Mouse (Mus musculus): ENCODE data around the gene Ypel4. TPM values are rescaled to one million over a fixed set of nuclear protein-coding genes. Genes with fewer than 3 reads are reported as not detected.

Gene Ypel4
- total RNA-seq, 2 experiments from 2014 or later, result 79.7 to 82.7 TPM

- DNase-seq, result no peak
Observed at GRCm38 (mm10) chr2:84761840-84762239, 28.0 kb downstream of the Ypel4 start.

DNA sequence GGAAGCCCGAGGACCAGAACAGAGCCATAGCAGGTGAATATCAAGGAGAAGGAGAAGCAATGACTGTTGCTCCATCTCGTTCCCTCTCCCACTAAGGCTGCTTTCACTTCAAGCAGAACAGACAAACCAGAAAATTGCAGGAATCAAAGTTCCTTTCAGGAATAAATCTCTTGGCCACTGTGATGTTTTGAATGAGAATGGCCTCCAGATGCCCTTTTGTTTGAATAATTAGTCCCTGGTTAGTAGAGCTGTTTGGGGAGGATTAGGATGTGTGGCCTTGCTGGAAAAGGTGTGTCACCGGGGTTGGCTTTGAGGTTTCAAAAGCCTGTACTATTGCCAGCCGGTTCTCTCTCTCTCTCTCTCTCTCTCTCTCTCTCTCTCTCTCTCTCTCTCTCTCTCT is 28.4 kb downstream of the Ypel4 start:
- DNase-seq, result no peak

- DNase-seq, result no peak
Observed at GRCm38 (mm10) chr2:84762818-84763217, 29.0 kb downstream of the Ypel4 start.

DNA sequence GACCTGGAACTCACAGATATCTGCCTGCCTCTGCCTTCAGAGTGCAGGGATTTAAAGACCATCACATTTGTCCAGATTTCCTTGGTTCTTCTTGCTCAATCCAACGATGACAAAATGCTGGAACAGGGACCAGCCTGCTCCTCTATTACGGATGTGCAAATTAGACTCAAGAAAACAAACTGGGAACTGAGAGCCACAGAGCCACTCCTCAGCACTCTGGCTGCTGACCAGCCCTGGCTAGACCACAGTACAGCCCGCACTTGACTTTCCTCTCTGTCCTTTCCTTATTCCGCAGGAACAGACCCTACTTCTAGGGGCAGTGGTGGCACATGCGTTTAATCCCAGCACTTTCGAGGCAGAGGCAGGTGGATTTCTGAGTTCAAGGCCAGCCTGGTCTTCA is 36.6 kb downstream of the Ypel4 start:
- no peak for DNase-seq

DNA sequence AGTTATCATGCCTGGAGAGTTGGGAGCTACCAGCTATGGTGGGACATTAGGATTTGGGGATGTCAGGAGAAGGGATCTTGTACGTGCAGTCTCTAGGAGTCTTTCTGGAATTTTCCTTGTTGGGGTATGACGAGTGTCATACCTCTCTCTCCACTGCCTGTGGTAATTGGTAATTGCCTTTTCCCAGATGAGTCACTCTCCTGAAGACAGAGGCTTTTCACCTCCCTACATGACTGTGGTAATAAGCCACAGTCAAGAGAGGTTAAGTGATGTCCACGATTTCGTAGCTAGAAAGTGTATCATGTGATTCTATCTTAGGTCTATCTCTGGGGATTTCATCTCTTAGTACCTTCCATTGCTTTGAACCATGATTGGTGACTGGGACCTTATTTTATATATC is 38.6 kb downstream of the Ypel4 start:
- no peak for DNase-seq

DNA sequence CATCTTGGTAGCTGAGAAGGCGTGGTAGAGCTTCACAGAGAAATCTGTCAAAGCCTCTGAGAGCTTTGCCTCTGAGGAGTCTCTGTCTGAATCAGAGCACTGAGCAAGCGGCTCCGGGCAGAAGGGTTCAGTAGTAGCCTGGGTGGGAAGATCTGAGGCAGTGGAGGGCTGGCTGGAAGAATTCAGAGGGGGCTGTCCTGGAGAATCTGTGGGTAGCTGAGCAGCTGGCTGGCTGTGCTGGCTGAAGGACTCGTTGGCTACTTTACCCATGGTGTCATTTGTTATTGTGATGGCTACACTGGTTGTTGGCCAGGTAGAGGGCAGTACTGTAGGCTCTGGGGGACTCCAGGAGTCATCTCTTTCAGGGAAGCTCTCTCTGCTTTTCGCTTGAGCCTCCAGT is 39.3 kb downstream of the Ypel4 start:
- no peak for DNase-seq

- no peak for DNase-seq
Observed at GRCm38 (mm10) chr2:84774751-84775150, 40.9 kb downstream of the Ypel4 start.

GRCm38 (mm10) chr2:84775241-84775640 is 41.4 kb downstream of the Ypel4 start, which contains the start of gene Serping1:
Gene Serping1 (minus strand): TSS chr2:84775444.
- no peak for DNase-seq

- no peak for DNase-seq
Observed at GRCm38 (mm10) chr2:84775665-84776064, 41.8 kb downstream of the Ypel4 start.

- DNase-seq, result no peak
Observed at GRCm38 (mm10) chr2:84777706-84778105, 43.8 kb downstream of the Ypel4 start.

DNA sequence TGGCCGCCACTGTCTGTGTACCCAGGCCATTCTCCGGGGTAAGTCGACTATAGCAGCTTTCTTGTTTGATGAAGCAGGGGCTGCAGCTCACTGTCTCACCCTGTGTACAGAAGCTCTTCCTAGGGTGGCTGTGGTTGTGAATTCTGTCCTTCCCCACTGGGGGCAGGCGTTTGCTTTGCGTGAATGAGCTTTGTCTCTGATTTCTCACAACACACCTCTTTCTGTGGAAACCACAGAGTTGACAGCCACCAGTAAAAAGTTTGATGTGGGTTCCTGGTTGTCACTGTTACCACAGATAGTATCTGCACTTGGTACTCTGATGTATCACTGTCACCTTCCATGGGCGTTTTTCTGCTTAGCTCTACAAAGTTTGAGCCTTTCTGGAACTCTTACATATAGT is 45.4 kb downstream of the Ypel4 start:
- DNase-seq, result no peak

- DNase-seq, result no peak
Observed at GRCm38 (mm10) chr2:84783315-84783714, 49.5 kb downstream of the Ypel4 start.

GRCm38 (mm10) chr2:84783840-84784566 is 50.1 kb downstream of the Ypel4 start:
- DNase-seq, result no peak

Small RNA genes lying within 50 kb of the gene (microRNA-seq; reads per million reads assigned to microRNA genes)
- gene Mir130a, result 2,226 to 3,230 reads per million in 2 experiments

Other genes with a start within 250 kb of the Ypel4 start
- 10 to 100 TPM; 50.8 to 53.1 TPM for gene Ctnnd1, start 83.3 kb upstream of the Ypel4 start, total RNA-seq (2021)
- gene Btbd18, start 75.0 kb upstream of the Ypel4 start, total RNA-seq (2021), result not detected
- 10 to 100 TPM; 26.7 to 28.3 TPM for gene Selenoh, start 63.3 kb upstream of the Ypel4 start, total RNA-seq (2021)
- gene Gm28635, start 56.0 kb upstream of the Ypel4 start, total RNA-seq (2021), result 1 to 10 TPM; 3.8 to 3.9 TPM
- 10 to 100 TPM; 29.5 to 32.2 TPM for gene Med19, start 55.7 kb upstream of the Ypel4 start, total RNA-seq (2021)
- gene Tmx2, start 54.9 kb upstream of the Ypel4 start, total RNA-seq (2021), result 100 to 1,000 TPM; 225 to 252 TPM
- 10 to 100 TPM; 37.1 to 38.9 TPM for gene Zdhhc5, start 18.9 kb upstream of the Ypel4 start, total RNA-seq (2021)
- 1 to 10 TPM; 8.7 to 10.0 TPM for gene Clp1, start 6.7 kb upstream of the Ypel4 start, total RNA-seq (2021)
- gene Gm19426, start 9.6 kb downstream of the Ypel4 start, total RNA-seq (2021), result 1 to 10 TPM; 2.8 to 3.4 TPM
- gene Serping1, start 41.4 kb downstream of the Ypel4 start, total RNA-seq (2021), result 1 to 10 TPM; 5.5 to 7.5 TPM
- 1 to 10 TPM; 4.2 to 4.3 TPM for gene Ube2l6, start 64.8 kb downstream of the Ypel4 start, total RNA-seq (2021)
- not detected for gene Smtnl1, start 88.6 kb downstream of the Ypel4 start, total RNA-seq (2021)
- gene Timm10, start 92.9 kb downstream of the Ypel4 start, total RNA-seq (2021), result 10 to 100 TPM; 45.0 to 48.7 TPM
- 1 to 10 TPM in 1 of 2 experiments, under 1 TPM in 1; 0.48 to 1.2 TPM for gene Slc43a1, start 104.8 kb downstream of the Ypel4 start, total RNA-seq (2021)
- 10 to 100 TPM; 91.2 to 94.8 TPM for gene Rtn4rl2, start 152.7 kb downstream of the Ypel4 start, total RNA-seq (2021)
- 1 to 10 TPM in 1 of 2 experiments, under 1 TPM in 1; 0.37 to 2.6 TPM for gene Slc43a3, start 202.5 kb downstream of the Ypel4 start, total RNA-seq (2021)
- not detected for gene Prg2, start 246.4 kb downstream of the Ypel4 start, total RNA-seq (2021)